Mouse (Mus musculus) forebrain, embryonic 16.5 days (tissue): Measurements from ENCODE around the gene Tmem132d. TPM values are rescaled to one million over a fixed set of nuclear protein-coding genes. Genes with fewer than 3 reads are reported as not detected.

Source experiments
- ATAC-seq: fragments of 200-750 bp; cut with Nextera tagmentation; 2 replicates; pipeline ENCODE4 v1.8.0; 2017; ENCODE audit warnings: mild to moderate bottlenecking, moderate library complexity
- H3K27ac ChIP-seq: fragments of 300-500 bp; sonication (generic); 2 replicates; pipeline ENCODE4 v1.5.1; 2014; ENCODE audit warnings: low read length, control low read depth
- H3K27me3 ChIP-seq: fragments of 300-500 bp; sonication (generic); replicated peaks from 2 replicates; pipeline ENCODE4 v1.6.1; 2014; ENCODE audit warnings: low read length; ENCODE audit not compliant: control insufficient read depth, insufficient read depth
- H3K36me3 ChIP-seq: fragments of 300-500 bp; sonication (generic); 2 replicates; pipeline ENCODE4 v1.6.1; 2014; ENCODE audit not compliant: control insufficient read depth, insufficient read depth
- H3K4me1 ChIP-seq: fragments of 300-500 bp; sonication (generic); replicated peaks from 2 replicates; pipeline ENCODE4 v1.6.1; 2014; ENCODE audit warnings: low read length; ENCODE audit not compliant: control insufficient read depth, insufficient read depth
- H3K4me2 ChIP-seq: fragments of 300-500 bp; sonication (generic); 2 replicates; pipeline ENCODE4 v1.6.1; 2014; ENCODE audit warnings: mild to moderate bottlenecking, low read length, control low read depth
- H3K4me3 ChIP-seq: fragments of 300-500 bp; sonication (generic); replicated peaks from 2 replicates; pipeline ENCODE4 v1.5.1; 2014; ENCODE audit warnings: mild to moderate bottlenecking, low read length, control low read depth
- H3K9ac ChIP-seq: fragments of 300-500 bp; sonication (generic); replicated peaks from 2 replicates; pipeline ENCODE4 v1.6.1; 2014; ENCODE audit warnings: low read depth, low read length, control low read depth
- H3K9me3 ChIP-seq: fragments of 300-500 bp; sonication (generic); 2 replicates; pipeline ENCODE4 v1.6.1; 2016; ENCODE audit warnings: low read length; ENCODE audit not compliant: control insufficient read depth
- WGBS: fragments of 180-500 bp; shearing (Covaris S2); extraction: QIAGEN DNeasy Blood & Tissue Kit; methylation state at CpG from one replicate; pipeline ENCODE4 v1.1.7; 2014; 5-methylcytosine and 5-hydroxymethylcytosine counted together
- polyA plus RNA-seq: library from polyadenylated mRNA; unstranded; fragments of >200 nt; fragmentation: Nextera tagmentation; extraction: Ambion mirVana; gene quantifications from 2 replicates; pipeline ENCODE4 v1.2.1, GENCODE M21; 2015

Tmem132d gene
- polyA plus RNA-seq, 1 experiment from 2014 or later = 1.7 TPM

- Histone ChIP-seq H3K27me3 (no peaks in the 10 kb centered on the region), H3K4me3 (no peak overlapping the region), H3K9ac (no peak overlapping the region), H3K36me3 (no peaks in the 10 kb centered on the region), H3K27ac (no peak overlapping the region), H3K4me1 (no peaks in the 10 kb centered on the region), H3K9me3 (no peaks in the 10 kb centered on the region), H3K4me2 (no peak overlapping the region)
- WGBS = 58% methylated on average over 7 of the region's 7 CpGs
- ATAC-seq = no peak
Observed at GRCm38 (mm10) chr5:128388358-128389141, 44.3 kb downstream of the Tmem132d start.

- H3K9me3 ChIP-seq = no peaks in the 10 kb centered on the region
- H3K27me3 ChIP-seq = no peaks in the 10 kb centered on the region
- H3K9ac ChIP-seq = no peak overlapping the region
- no peak overlapping the region for H3K4me3 ChIP-seq
- 93% methylated on average over 3 of the region's 3 CpGs for WGBS
- H3K4me2 ChIP-seq = no peak overlapping the region
- no peak for ATAC-seq
- H3K27ac ChIP-seq = no peak overlapping the region
- H3K36me3 ChIP-seq = no peaks in the 10 kb centered on the region
- no peaks in the 10 kb centered on the region for H3K4me1 ChIP-seq
Observed at GRCm38 (mm10) chr5:128369814-128370213, 63.1 kb downstream of the Tmem132d start.

GRCm38 (mm10) chr5:128369111-128369510 is 63.8 kb downstream of the Tmem132d start:
- no peak overlapping the region for H3K9ac ChIP-seq
- H3K36me3 ChIP-seq = no peaks in the 10 kb centered on the region
- no peaks in the 10 kb centered on the region for H3K27me3 ChIP-seq
- no peak overlapping the region for H3K4me3 ChIP-seq
- no peak overlapping the region for H3K27ac ChIP-seq
- no peaks in the 10 kb centered on the region for H3K9me3 ChIP-seq
- H3K4me1 ChIP-seq = no peaks in the 10 kb centered on the region
- ATAC-seq = no peak
- WGBS = 68% methylated on average over 7 of the region's 7 CpGs
- no peak overlapping the region for H3K4me2 ChIP-seq

GRCm38 (mm10) chr5:128365261-128365985 is 67.5 kb downstream of the Tmem132d start:
- ATAC-seq = no peak
- WGBS = 86% methylated on average over 3 of the region's 3 CpGs

GRCm38 (mm10) chr5:128360946-128361675 is 71.8 kb downstream of the Tmem132d start:
- no peaks in the 10 kb centered on the region for H3K36me3 ChIP-seq
- no peak overlapping the region for H3K4me2 ChIP-seq
- no peaks in the 10 kb centered on the region for H3K4me1 ChIP-seq
- H3K9ac ChIP-seq = no peak overlapping the region
- no peaks in the 10 kb centered on the region for H3K27me3 ChIP-seq
- WGBS = 55% methylated on average over 23 of the region's 23 CpGs
- H3K4me3 ChIP-seq = no peak overlapping the region
- no peak overlapping the region for H3K27ac ChIP-seq
- ATAC-seq = no peak
- H3K9me3 ChIP-seq = no peaks in the 10 kb centered on the region

More at GRCm38 (mm10) chr5:128365261-128365985, 67.5 kb downstream of the Tmem132d start:
- Histone ChIP-seq H3K9me3 (no peaks in the 10 kb centered on the region), H3K4me2 (no peak overlapping the region), H3K27ac (no peak overlapping the region), H3K27me3 (no peaks in the 10 kb centered on the region), H3K4me1 (no peaks in the 10 kb centered on the region), H3K9ac (no peak overlapping the region), H3K4me3 (no peak overlapping the region), H3K36me3 (no peaks in the 10 kb centered on the region)

GRCm38 (mm10) chr5:128348835-128349234 is 84.0 kb downstream of the Tmem132d start:
- H3K27ac ChIP-seq = no peak overlapping the region
- H3K4me1 ChIP-seq = no peaks in the 10 kb centered on the region
- H3K27me3 ChIP-seq = no peaks in the 10 kb centered on the region
- no peak overlapping the region for H3K4me2 ChIP-seq
- no peak overlapping the region for H3K9ac ChIP-seq
- no peak for ATAC-seq
- H3K4me3 ChIP-seq = no peak overlapping the region
- 43% methylated on average over 2 of the region's 2 CpGs for WGBS
- H3K36me3 ChIP-seq = no peaks in the 10 kb centered on the region
- no peaks in the 10 kb centered on the region for H3K9me3 ChIP-seq

GRCm38 (mm10) chr5:128336841-128337240 is 96.0 kb downstream of the Tmem132d start:
- Histone ChIP-seq H3K9me3 (no peaks in the 10 kb centered on the region), H3K4me3 (no peak overlapping the region), H3K9ac (no peak overlapping the region), H3K36me3 (no peaks in the 10 kb centered on the region), H3K4me1 (no peaks in the 10 kb centered on the region), H3K4me2 (no peak overlapping the region), H3K27ac (no peak overlapping the region), H3K27me3 (no peaks in the 10 kb centered on the region)
- no peak for ATAC-seq
- 84% methylated on average over 7 of the region's 7 CpGs for WGBS

GRCm38 (mm10) chr5:128332766-128333165 is 100.1 kb downstream of the Tmem132d start:
- Histone ChIP-seq H3K4me3 (no peak overlapping the region), H3K27me3 (no peaks in the 10 kb centered on the region), H3K27ac (no peak overlapping the region), H3K4me1 (no peaks in the 10 kb centered on the region), H3K36me3 (no peaks in the 10 kb centered on the region), H3K9me3 (no peaks in the 10 kb centered on the region), H3K9ac (no peak overlapping the region), H3K4me2 (no peak overlapping the region)
- 75% methylated on average over 7 of the region's 7 CpGs for WGBS
- ATAC-seq = no peak

- no peaks in the 10 kb centered on the region for H3K4me1 ChIP-seq
- no peak overlapping the region for H3K4me2 ChIP-seq
- H3K9me3 ChIP-seq = no peaks in the 10 kb centered on the region
- H3K27me3 ChIP-seq = no peaks in the 10 kb centered on the region
- no peak for ATAC-seq
- H3K27ac ChIP-seq = no peak overlapping the region
- no peaks in the 10 kb centered on the region for H3K36me3 ChIP-seq
- H3K9ac ChIP-seq = no peak overlapping the region
- H3K4me3 ChIP-seq = no peak overlapping the region
- 89% methylated on average over 8 of the region's 8 CpGs for WGBS
Observed at GRCm38 (mm10) chr5:128330351-128330750, 102.5 kb downstream of the Tmem132d start.
